Mouse (Mus musculus): Measurements from ENCODE around the gene Lamb3. TPM values are rescaled to one million over a fixed set of nuclear protein-coding genes. Genes with fewer than 3 reads are reported as not detected.
A peak's percentile ranks its signal among the peaks of the same experiment; 100 is the strongest.

Gene Lamb3
- polyA plus RNA-seq, 1 experiment = 4.6 TPM

- no peaks in the 10 kb centered on the region for H3K27me3 ChIP-seq (ENCODE audit: control insufficient read depth, insufficient read depth, low read length)
- peak overlapping the region; percentile 37; the same call in 1 of the 2 replicates for H3K4me3 ChIP-seq (ENCODE audit: extremely low read depth, insufficient read depth, insufficient read length)
- 6% methylated on average over 8 of the region's 8 CpGs for whole genome bisulfite sequencing
- peak; percentile 73; the same call in 1 of the 2 replicates for TF ChIP-seq CTCF (IDR thresholded peaks at IDR 0.05; ENCODE audit: extremely low read depth, insufficient read depth, insufficient read length, insufficient replicate concordance)
- no peak for TF ChIP-seq POLR2A (IDR thresholded peaks at IDR 0.05; ENCODE audit: low read depth, low read length)
- H3K27ac ChIP-seq (ENCODE audit: insufficient read depth, low read length) = no peak overlapping the region
- DNase-seq (ENCODE audit: low read depth in 1 of 2, low spot score in 2 of 2) = peak in 1 of 2 experiments; percentile 38
- H3K4me1 ChIP-seq (ENCODE audit: control insufficient read depth, insufficient read depth, insufficient read length) = no peaks in the 10 kb centered on the region
- H3K36me3 ChIP-seq (ENCODE audit: control insufficient read depth, insufficient read depth, low read length) = no peaks in the 10 kb centered on the region
These were observed 175.5 kb downstream of the Lamb3 start for GRCm38 (mm10) chr1:193382841-193383462.

DNA sequence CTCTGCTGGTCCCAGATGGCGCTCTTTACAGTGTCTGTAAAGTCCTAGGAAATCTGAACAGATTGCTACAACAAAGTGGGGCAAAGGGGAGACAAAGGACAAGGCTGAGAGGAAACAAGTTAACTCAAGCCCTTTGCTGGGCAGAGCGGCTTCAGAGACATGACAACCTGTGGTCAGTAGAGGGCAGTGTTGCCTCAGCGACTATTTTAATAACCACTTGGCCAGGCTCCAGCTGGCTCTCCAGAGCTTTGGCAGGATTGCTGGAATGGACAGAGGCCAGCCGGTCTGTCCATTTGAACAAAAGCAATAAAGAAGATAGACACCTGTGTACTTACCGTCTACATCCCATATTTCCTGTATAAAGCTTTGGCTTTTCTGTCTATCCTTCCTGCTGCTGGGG is 178.6 kb downstream of the Lamb3 start:
- H3K27ac ChIP-seq (ENCODE audit: insufficient read depth, low read length) = no peak overlapping the region
- H3K4me1 ChIP-seq (ENCODE audit: control insufficient read depth, insufficient read depth, insufficient read length) = no peaks in the 10 kb centered on the region
- DNase-seq (ENCODE audit: low read depth in 1 of 2, low spot score in 2 of 2) = peak in 1 of 2 experiments; percentile 38
- no peak overlapping the region for H3K4me3 ChIP-seq (ENCODE audit: extremely low read depth, insufficient read depth, insufficient read length)
- TF ChIP-seq POLR2A (IDR thresholded peaks at IDR 0.05; ENCODE audit: low read depth, low read length) = no peak
- TF ChIP-seq CTCF (IDR thresholded peaks at IDR 0.05; ENCODE audit: extremely low read depth, insufficient read depth, insufficient read length, insufficient replicate concordance) = peak; percentile 72; the same call in 1 of the 2 replicates
- H3K36me3 ChIP-seq (ENCODE audit: control insufficient read depth, insufficient read depth, low read length) = no peaks in the 10 kb centered on the region
- 8% methylated on average over 5 of the region's 5 CpGs for WGBS
- H3K27me3 ChIP-seq (ENCODE audit: control insufficient read depth, insufficient read depth, low read length) = no peaks in the 10 kb centered on the region

DNA sequence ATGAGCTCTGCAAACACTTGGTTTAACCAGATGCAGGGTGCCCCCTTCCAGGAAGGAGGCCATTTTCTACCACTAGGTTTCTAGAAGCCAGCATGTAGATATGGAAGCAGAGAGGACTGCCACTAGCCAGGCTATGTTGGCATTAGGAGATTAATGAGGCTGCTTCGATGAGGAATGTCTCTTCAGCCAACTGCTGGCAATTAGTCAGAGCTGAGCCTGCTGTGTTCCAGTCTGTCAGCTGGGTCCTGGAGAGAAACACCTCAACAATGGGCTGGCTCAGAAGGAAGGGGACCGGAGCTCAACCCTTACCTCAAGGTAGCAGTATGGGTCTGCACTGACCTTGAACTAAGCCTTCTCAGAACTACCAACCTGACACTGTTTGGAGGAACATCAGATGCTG is 179.7 kb downstream of the Lamb3 start:
- 81% methylated on average over 2 of the region's 2 CpGs for WGBS
- no peaks in the 10 kb centered on the region for H3K4me1 ChIP-seq (ENCODE audit: control insufficient read depth, insufficient read depth, insufficient read length)
- H3K36me3 ChIP-seq (ENCODE audit: control insufficient read depth, insufficient read depth, low read length) = no peaks in the 10 kb centered on the region
- TF ChIP-seq POLR2A (IDR thresholded peaks at IDR 0.05; ENCODE audit: low read depth, low read length) (no peak), CTCF (IDR thresholded peaks at IDR 0.05; ENCODE audit: extremely low read depth, insufficient read depth, insufficient read length, insufficient replicate concordance) (no peak)
- no peak overlapping the region for H3K27ac ChIP-seq (ENCODE audit: insufficient read depth, low read length)
- no peak for DNase-seq (ENCODE audit: low read depth in 1 of 2, low spot score in 2 of 2)
- H3K27me3 ChIP-seq (ENCODE audit: control insufficient read depth, insufficient read depth, low read length) = no peaks in the 10 kb centered on the region
- H3K4me3 ChIP-seq (ENCODE audit: extremely low read depth, insufficient read depth, insufficient read length) = no peak overlapping the region

GRCm38 (mm10) chr1:193389505-193389904 is 182.0 kb downstream of the Lamb3 start:
- TF ChIP-seq CTCF (IDR thresholded peaks at IDR 0.05; ENCODE audit: extremely low read depth, insufficient read depth, insufficient read length, insufficient replicate concordance) (no peak), POLR2A (IDR thresholded peaks at IDR 0.05; ENCODE audit: low read depth, low read length) (no peak)
- WGBS = 55% methylated on average over 3 of the region's 3 CpGs

GRCm38 (mm10) chr1:193390004-193390403 is 182.5 kb downstream of the Lamb3 start:
- H3K4me3 ChIP-seq (ENCODE audit: extremely low read depth, insufficient read depth, insufficient read length) = no peak overlapping the region
- TF ChIP-seq POLR2A (IDR thresholded peaks at IDR 0.05; ENCODE audit: low read depth, low read length) (no peak), CTCF (IDR thresholded peaks at IDR 0.05; ENCODE audit: extremely low read depth, insufficient read depth, insufficient read length, insufficient replicate concordance) (no peak)
- DNase-seq (ENCODE audit: low read depth in 1 of 2, low spot score in 2 of 2) = no peak
- H3K4me1 ChIP-seq (ENCODE audit: control insufficient read depth, insufficient read depth, insufficient read length) = no peaks in the 10 kb centered on the region
- no peak overlapping the region for H3K27ac ChIP-seq (ENCODE audit: insufficient read depth, low read length)
- H3K36me3 ChIP-seq (ENCODE audit: control insufficient read depth, insufficient read depth, low read length) = no peaks in the 10 kb centered on the region
- 81% methylated on average over 12 of the region's 12 CpGs for WGBS
- H3K27me3 ChIP-seq (ENCODE audit: control insufficient read depth, insufficient read depth, low read length) = no peaks in the 10 kb centered on the region

More at GRCm38 (mm10) chr1:193389505-193389904, 182.0 kb downstream of the Lamb3 start:
- H3K4me1 ChIP-seq (ENCODE audit: control insufficient read depth, insufficient read depth, insufficient read length) = no peaks in the 10 kb centered on the region
- H3K27me3 ChIP-seq (ENCODE audit: control insufficient read depth, insufficient read depth, low read length) = no peaks in the 10 kb centered on the region
- no peaks in the 10 kb centered on the region for H3K36me3 ChIP-seq (ENCODE audit: control insufficient read depth, insufficient read depth, low read length)
- DNase-seq (ENCODE audit: low read depth in 1 of 2, low spot score in 2 of 2) = no peak
- H3K4me3 ChIP-seq (ENCODE audit: extremely low read depth, insufficient read depth, insufficient read length) = no peak overlapping the region
- no peak overlapping the region for H3K27ac ChIP-seq (ENCODE audit: insufficient read depth, low read length)

DNA sequence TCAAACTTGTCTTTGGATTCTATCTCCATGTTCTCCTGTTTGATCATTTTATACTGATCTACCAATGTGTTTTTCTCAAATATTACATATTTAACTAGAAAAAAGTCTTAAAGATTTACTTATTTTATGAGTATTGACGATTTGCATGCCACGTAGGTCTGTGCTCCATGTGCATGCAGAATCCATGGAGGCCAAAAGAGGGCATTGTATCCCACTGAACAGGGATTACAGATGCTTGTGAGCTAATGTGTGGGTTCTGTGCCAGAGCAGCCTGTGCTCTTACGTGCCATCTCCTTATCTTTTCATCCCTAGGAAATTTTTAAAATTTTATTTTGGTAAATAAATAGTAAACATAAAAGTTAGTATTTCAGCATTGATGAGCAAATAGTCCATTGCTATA is 184.8 kb downstream of the Lamb3 start:
- 88% methylated on average over 3 of the region's 3 CpGs for WGBS
- H3K4me3 ChIP-seq (ENCODE audit: extremely low read depth, insufficient read depth, insufficient read length) = no peak overlapping the region
- H3K27ac ChIP-seq (ENCODE audit: insufficient read depth, low read length) = no peak overlapping the region
- no peak for DNase-seq (ENCODE audit: low read depth in 1 of 2, low spot score in 2 of 2)
- no peaks in the 10 kb centered on the region for H3K4me1 ChIP-seq (ENCODE audit: control insufficient read depth, insufficient read depth, insufficient read length)
- H3K27me3 ChIP-seq (ENCODE audit: control insufficient read depth, insufficient read depth, low read length) = no peaks in the 10 kb centered on the region
- no peaks in the 10 kb centered on the region for H3K36me3 ChIP-seq (ENCODE audit: control insufficient read depth, insufficient read depth, low read length)
- TF ChIP-seq CTCF (IDR thresholded peaks at IDR 0.05; ENCODE audit: extremely low read depth, insufficient read depth, insufficient read length, insufficient replicate concordance) (no peak), POLR2A (IDR thresholded peaks at IDR 0.05; ENCODE audit: low read depth, low read length) (no peak)

Other genes with a start within 250 kb of the Lamb3 start
- gene Syt14, start 171.9 kb upstream of the Lamb3 start, polyA plus RNA-seq (2012; rRNA removed) = 0.05 and 0.08 TPM in 2 replicates
- gene Diexf, start 77.4 kb upstream of the Lamb3 start, polyA plus RNA-seq (2012; rRNA removed) = 17.1 and 17.3 TPM in 2 replicates
- gene Irf6, start 54.6 kb upstream of the Lamb3 start, polyA plus RNA-seq (2012; rRNA removed) = 1.5 and 2.4 TPM in 2 replicates
- 1.8 TPM in 2 replicates for gene A130010J15Rik, start 39.7 kb upstream of the Lamb3 start, polyA plus RNA-seq (2012; rRNA removed)
- gene Traf3ip3, start 6.0 kb upstream of the Lamb3 start, polyA plus RNA-seq (2012; rRNA removed) = 62.7 and 62.8 TPM in 2 replicates
- 32.9 and 33.5 TPM in 2 replicates for gene Hsd11b1, start 56.4 kb downstream of the Lamb3 start, polyA plus RNA-seq (2012; rRNA removed)
- gene G0s2, start 65.5 kb downstream of the Lamb3 start, polyA plus RNA-seq (2012; rRNA removed) = 60.8 and 66.5 TPM in 2 replicates
- gene Camk1g, start 162.6 kb downstream of the Lamb3 start, polyA plus RNA-seq (2012; rRNA removed) = 0.12 and 0.26 TPM in 2 replicates

All from spleen, adult 2 months (tissue).